Mouse (Mus musculus) MEL-GATA-1-ER (cell line): ENCODE data around the gene Polr3c.

Experiments
- DNase-seq: peaks from one replicate; pipeline ENCODE4 v3.0.0-alpha.2; 2012; ENCODE audit warnings: low read depth; ENCODE audit errors: extremely low read depth

The Polr3c gene

GRCm38 (mm10) chr3:96678456-96678855, 49.0 kb downstream of the Polr3c start:
- no peak for DNase-seq

GRCm38 (mm10) chr3:96675690-96676089, 51.7 kb downstream of the Polr3c start:
- no peak for DNase-seq

GRCm38 (mm10) chr3:96675171-96675570, 52.3 kb downstream of the Polr3c start:
- DNase-seq: peak; percentile 95

GRCm38 (mm10) chr3:96674442-96674841, 53.0 kb downstream of the Polr3c start:
- no peak for DNase-seq

GRCm38 (mm10) chr3:96673514-96673913, 53.9 kb downstream of the Polr3c start:
- no peak for DNase-seq

GRCm38 (mm10) chr3:96671519-96671918, 55.9 kb downstream of the Polr3c start:
- DNase-seq: no peak

- DNase-seq: peak; percentile 98
Measured at GRCm38 (mm10) chr3:96669727-96670468, 57.5 kb downstream of the Polr3c start, which contains the start of gene Ankrd35. TSS of gene Ankrd35 (plus strand) at chr3:96670131.

- no peak for DNase-seq
Measured at GRCm38 (mm10) chr3:96668424-96669067, 58.9 kb downstream of the Polr3c start.

GRCm38 (mm10) chr3:96667316-96667715, 60.1 kb downstream of the Polr3c start:
- DNase-seq: peak; percentile 62

- no peak for DNase-seq
Measured at GRCm38 (mm10) chr3:96666916-96667315, 60.5 kb downstream of the Polr3c start.

GRCm38 (mm10) chr3:96665732-96666363, 61.6 kb downstream of the Polr3c start:
- DNase-seq: peak; percentile 46

GRCm38 (mm10) chr3:96663432-96664239, 63.8 kb downstream of the Polr3c start:
- DNase-seq: peak; percentile 77

GRCm38 (mm10) chr3:96662731-96663316, 64.6 kb downstream of the Polr3c start:
- no peak for DNase-seq
